Mouse (Mus musculus) heart, postnatal 0 days (tissue): ENCODE data around the gene Sar1b.
A peak's percentile ranks its signal among the peaks of the same experiment; 100 is the strongest.

ENCODE experiments used
- CTCF ChIP-seq: IDR thresholded peaks from 2 replicates; pipeline ENCODE4 v1.5.1; 2016; ENCODE audit warnings: antibody characterized with exemption, control low read depth, low read depth
- EP300 ChIP-seq: IDR thresholded peaks from 2 replicates; pipeline ENCODE4 v1.6.1; 2016; ENCODE audit warnings: antibody characterized with exemption, low read depth

GRCm38 (mm10) chr11:51756352-51756771 is 7.1 kb upstream of the Sar1b start:
- TF ChIP-seq CTCF, result no peak
- TF ChIP-seq EP300, result peak; percentile 87; the same call in 1 of the 2 replicates
